Mouse (Mus musculus) brain, embryonic 14.5 days (tissue): ENCODE results near the gene Lrrc36.

Source experiments
- CTCF ChIP-seq: fragments of 200-500 bp; IDR thresholded peaks from 2 replicates; pipeline ENCODE4 v1.5.1; 2012; ENCODE audit warnings: inconsistent platforms, mild to moderate bottlenecking, moderate library complexity, borderline replicate concordance; ENCODE audit not compliant: insufficient read depth, insufficient read length; ENCODE audit errors: extremely low read depth
- POLR2A ChIP-seq: fragments of 200-500 bp; IDR thresholded peaks from 2 replicates; pipeline ENCODE4 v1.6.1; 2012; ENCODE audit warnings: mild to moderate bottlenecking, inconsistent platforms, borderline replicate concordance; ENCODE audit not compliant: poor library complexity, insufficient read depth, insufficient read length, severe bottlenecking; ENCODE audit errors: extremely low read depth

- TF ChIP-seq CTCF (no peak), POLR2A (no peak)
Measured at GRCm38 (mm10) chr8:105474680-105475079, 61.3 kb downstream of the Lrrc36 start.
